Comparison of ENCODE assay signal across 9 mouse cellular contexts in genomic region chr3:137780029-137780428, GRCm38 (mm10).
DNase-seq lines count a peak whose midpoint lies in the region; ATAC-seq and TF ChIP-seq lines count a peak whose summit lies in the region.
"Had no signal": no experiment of that assay in that cellular context is flagged by ENCODE, and none has a peak within 500 bp of the region (broad histone marks: within the 10 kb centered on the region; RNA-seq: fewer than 3 reads in every experiment).

No protein-coding gene starts in this region.

- peaks cover 11% of the 10 kb centered on the region; the same call in 1 of the 2 replicates for H3K27me3 ChIP-seq in limb, embryonic 11.5 days (ENCODE audit: control insufficient read depth, insufficient read depth, low read length)
- peaks cover 30% of the 10 kb centered on the region for H3K27me3 ChIP-seq in limb, embryonic 10.5 days (ENCODE audit: low read depth, poor library complexity, severe bottlenecking)
- peaks cover 3% of the 10 kb centered on the region; the same call in 1 of the 2 replicates for H3K27me3 ChIP-seq in embryonic facial prominence, embryonic 11.5 days (ENCODE audit: control insufficient read depth, insufficient read depth, low read length)
- H3K27me3 ChIP-seq in hindbrain, embryonic 13.5 days: 0 out of 2 replicates have a peak, but pooled peaks cover 5% of the 10 kb centered on the region
- no peaks in the 10 kb centered on the region for H3K27me3 ChIP-seq in midbrain, postnatal 0 days (ENCODE audit: insufficient read depth, low read length)
- H3K27me3 ChIP-seq in liver, embryonic 11.5 days (replicated peaks; ENCODE audit: control insufficient read depth, insufficient read depth, low read length): peaks cover 33% of the 10 kb centered on the region

- no peak overlapping the region for H3K4me3 ChIP-seq in limb, embryonic 11.5 days (ENCODE audit: low read depth, low read length)
- no peak overlapping the region for H3K4me3 ChIP-seq in limb, embryonic 10.5 days
- no peak overlapping the region for H3K4me3 ChIP-seq in embryonic facial prominence, embryonic 11.5 days (ENCODE audit: low read depth, low read length)
- no peak overlapping the region for H3K4me3 ChIP-seq in hindbrain, embryonic 13.5 days
- H3K4me3 ChIP-seq in midbrain, postnatal 0 days (ENCODE audit: low read depth, low read length): no peak overlapping the region
- no peak overlapping the region for H3K4me3 ChIP-seq in liver, embryonic 11.5 days (ENCODE audit: low read depth, low read length)
- no peak overlapping the region for H3K4me3 ChIP-seq in gastrocnemius, adult 2 months

- no peak overlapping the region for H3K27ac ChIP-seq in limb, embryonic 11.5 days (replicated peaks; ENCODE audit: low read depth, low read length)
- no peak overlapping the region for H3K27ac ChIP-seq in limb, embryonic 10.5 days
- no peak overlapping the region for H3K27ac ChIP-seq in embryonic facial prominence, embryonic 11.5 days (replicated peaks; ENCODE audit: low read depth, low read length)
- no peak overlapping the region for H3K27ac ChIP-seq in hindbrain, embryonic 13.5 days
- no peak overlapping the region for H3K27ac ChIP-seq in midbrain, postnatal 0 days (ENCODE audit: low read depth, low read length)
- no peak overlapping the region for H3K27ac ChIP-seq in liver, embryonic 11.5 days (ENCODE audit: low read depth, low read length)
- no peak overlapping the region for H3K27ac ChIP-seq in gastrocnemius, adult 2 months

- ATAC-seq in limb, embryonic 11.5 days (ENCODE audit: insufficient number of reproducible peaks, low FRiP score, low TSS enrichment, low read depth): no peak
- no peak for ATAC-seq in embryonic facial prominence, embryonic 11.5 days (replicated peaks; ENCODE audit: insufficient number of reproducible peaks, low FRiP score, low TSS enrichment, low read depth)
- ATAC-seq in hindbrain, embryonic 13.5 days (ENCODE audit: low FRiP score): no peak
- no peak for ATAC-seq in midbrain, postnatal 0 days (ENCODE audit: low FRiP score)
- ATAC-seq in liver, embryonic 11.5 days (replicated peaks; ENCODE audit: low FRiP score): no peak
- no peak for ATAC-seq in megakaryocyte progenitor cell, adult 5-6 weeks (replicated peaks; ENCODE audit: poor library complexity)

- WGBS in limb, embryonic 11.5 days: 3% methylated on average over 11 of the region's 11 CpGs
- 4% methylated on average over 11 of the region's 11 CpGs for WGBS in limb, embryonic 10.5 days
- WGBS in embryonic facial prominence, embryonic 11.5 days: 6% methylated on average over 11 of the region's 11 CpGs
- WGBS in hindbrain, embryonic 13.5 days: 6% methylated on average over 11 of the region's 11 CpGs
- 8% methylated on average over 11 of the region's 11 CpGs for WGBS in midbrain, postnatal 0 days
- WGBS in liver, embryonic 11.5 days: 7% methylated on average over 11 of the region's 11 CpGs

- intact Hi-C loops in gastrocnemius, adult 2 months (cut with DNase I): loop anchor here (10.0 kb wide), 1 partner anchor 135 kb away; the partner anchor contains the start of gene Lamtor3

- DNase-seq in limb, embryonic 11.5 days (ENCODE audit: low spot score): peak; percentile 24
- DNase-seq in limb, embryonic 10.5 days (ENCODE audit: low spot score): no peak
- no peak for DNase-seq in embryonic facial prominence, embryonic 11.5 days (ENCODE audit: low spot score)
- no peak for DNase-seq in midbrain, postnatal 0 days (ENCODE audit: low spot score)
- DNase-seq in liver, embryonic 11.5 days (ENCODE audit: low spot score): no peak
- no peak for DNase-seq in gastrocnemius, adult 2 months
- DNase-seq: liver had no signal

- no peaks in the 10 kb centered on the region for H3K9me3 ChIP-seq in limb, embryonic 11.5 days (ENCODE audit: control insufficient read depth, low read length)
- H3K9me3 ChIP-seq in limb, embryonic 10.5 days (replicated peaks): no peaks in the 10 kb centered on the region
- no peaks in the 10 kb centered on the region for H3K9me3 ChIP-seq in embryonic facial prominence, embryonic 11.5 days (replicated peaks; ENCODE audit: control insufficient read depth, low read length)
- H3K9me3 ChIP-seq in hindbrain, embryonic 13.5 days: no peaks in the 10 kb centered on the region
- H3K9me3 ChIP-seq in midbrain, postnatal 0 days (ENCODE audit: low read length): no peaks in the 10 kb centered on the region
- H3K9me3 ChIP-seq in liver, embryonic 11.5 days (ENCODE audit: control insufficient read depth, low read length): no peaks in the 10 kb centered on the region

- no peaks in the 10 kb centered on the region for H3K4me1 ChIP-seq in limb, embryonic 11.5 days (ENCODE audit: control insufficient read depth, insufficient read depth, low read length)
- peaks cover 2% of the 10 kb centered on the region; the same call in 1 of the 2 replicates for H3K4me1 ChIP-seq in limb, embryonic 10.5 days
- no peaks in the 10 kb centered on the region for H3K4me1 ChIP-seq in embryonic facial prominence, embryonic 11.5 days (ENCODE audit: control insufficient read depth, insufficient read depth, low read length)
- peaks cover 28% of the 10 kb centered on the region for H3K4me1 ChIP-seq in hindbrain, embryonic 13.5 days (replicated peaks)
- peaks cover 5% of the 10 kb centered on the region; the same call in 1 of the 2 replicates for H3K4me1 ChIP-seq in midbrain, postnatal 0 days (ENCODE audit: insufficient read depth, low read length)
- H3K4me1 ChIP-seq in liver, embryonic 11.5 days (replicated peaks; ENCODE audit: control insufficient read depth, insufficient read depth, low read length): no peaks in the 10 kb centered on the region

- no peak for TF ChIP-seq CTCF in midbrain, postnatal 0 days (IDR thresholded peaks at IDR 0.05)
- no peak for TF ChIP-seq CTCF in gastrocnemius, adult 2 months (IDR thresholded peaks at IDR 0.05)

- no peak overlapping the region for H3K9ac ChIP-seq in limb, embryonic 11.5 days (ENCODE audit: low read length)
- H3K9ac ChIP-seq in embryonic facial prominence, embryonic 11.5 days (replicated peaks; ENCODE audit: low read length): no peak overlapping the region
- no peak overlapping the region for H3K9ac ChIP-seq in hindbrain, embryonic 13.5 days
- H3K9ac ChIP-seq in midbrain, postnatal 0 days (replicated peaks; ENCODE audit: low read length, poor library complexity, severe bottlenecking): no peak overlapping the region
- H3K9ac ChIP-seq in liver, embryonic 11.5 days (ENCODE audit: low read depth, low read length): no peak overlapping the region

- H3K36me3 ChIP-seq in limb, embryonic 11.5 days (ENCODE audit: control insufficient read depth, insufficient read depth, low read length): no peaks in the 10 kb centered on the region
- H3K36me3 ChIP-seq in limb, embryonic 10.5 days: no peaks in the 10 kb centered on the region
- H3K36me3 ChIP-seq in embryonic facial prominence, embryonic 11.5 days (replicated peaks; ENCODE audit: control insufficient read depth, insufficient read depth, low read depth, low read length): no peaks in the 10 kb centered on the region
- no peaks in the 10 kb centered on the region for H3K36me3 ChIP-seq in hindbrain, embryonic 13.5 days
- no peaks in the 10 kb centered on the region for H3K36me3 ChIP-seq in midbrain, postnatal 0 days (ENCODE audit: insufficient read depth, low read length)
- H3K36me3 ChIP-seq in liver, embryonic 11.5 days (ENCODE audit: control insufficient read depth, insufficient read depth, low read length): no peaks in the 10 kb centered on the region

- H3K4me2 ChIP-seq in limb, embryonic 11.5 days (ENCODE audit: low read depth, severe bottlenecking): peak overlapping the region; percentile 20; the same call in 1 of the 2 replicates
- H3K4me2 ChIP-seq in embryonic facial prominence, embryonic 11.5 days (ENCODE audit: low read depth, low read length): peak overlapping the region; percentile 13
- H3K4me2 ChIP-seq in hindbrain, embryonic 13.5 days: peak overlapping the region; percentile 31; the same call in 1 of the 2 replicates
- peak overlapping the region; percentile 33 for H3K4me2 ChIP-seq in midbrain, postnatal 0 days (ENCODE audit: low read depth, low read length, poor library complexity, severe bottlenecking)
- no peak overlapping the region for H3K4me2 ChIP-seq in liver, embryonic 11.5 days
